Mouse (Mus musculus) erythroblast, embryonic 14.5 days (primary cell): ENCODE results near the gene Gpsm1.

Source experiments
- GATA1 ChIP-seq: IDR thresholded peaks from 2 replicates; pipeline ENCODE4 v1.6.1; 2012; ENCODE audit warnings: low read length, inconsistent platforms, mixed read lengths
- TAL1 ChIP-seq: IDR thresholded peaks from 3 replicates; pipeline ENCODE4 v1.6.1; 2012; ENCODE audit warnings: low read length, inconsistent platforms, mixed read lengths

- TF ChIP-seq GATA1 (no peak), TAL1 (no peak)
Measured at GRCm38 (mm10) chr2:26330056-26330468, 14.7 kb downstream of the Gpsm1 start.
